17 mouse cellular contexts compared by ENCODE assay signal in the genomic region with DNA sequence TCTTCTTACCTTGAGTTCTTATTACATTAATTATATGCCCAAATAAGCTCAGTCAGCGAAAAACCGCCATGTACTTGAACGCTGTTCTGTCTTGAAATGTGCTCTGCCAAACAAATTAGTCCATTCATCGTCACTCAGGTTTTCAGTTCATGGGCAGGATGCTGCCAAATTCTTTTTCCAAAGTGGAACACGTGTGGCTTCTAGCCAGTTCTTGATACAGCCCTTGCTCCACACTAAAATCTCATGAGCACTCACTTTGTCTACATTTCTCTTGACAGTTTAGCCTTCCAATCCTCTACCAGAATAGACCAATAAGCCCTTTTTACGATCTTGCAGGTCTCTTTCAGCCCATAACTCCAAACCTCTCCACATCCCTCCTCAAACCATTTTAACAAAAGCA.
DNase-seq lines count a peak whose midpoint lies in the region; ATAC-seq and TF ChIP-seq lines count a peak whose summit lies in the region.
"Had no signal": no experiment of that assay in that cellular context is flagged by ENCODE, and none has a peak within 500 bp of the region (broad histone marks: within the 10 kb centered on the region; RNA-seq: fewer than 3 reads in every experiment).

No protein-coding gene starts in this region.

- no peaks in the 10 kb centered on the region for H3K36me3 ChIP-seq in limb, embryonic 13.5 days
- no peaks in the 10 kb centered on the region for H3K36me3 ChIP-seq in limb, embryonic 10.5 days
- no peaks in the 10 kb centered on the region for H3K36me3 ChIP-seq in forebrain, embryonic 16.5 days (ENCODE audit: control insufficient read depth, insufficient read depth)
- no peaks in the 10 kb centered on the region for H3K36me3 ChIP-seq in thymus, adult 2 months (ENCODE audit: control insufficient read depth, insufficient read depth, low read length)

- H3K9me3 ChIP-seq in limb, embryonic 13.5 days = no peaks in the 10 kb centered on the region
- H3K9me3 ChIP-seq in limb, embryonic 10.5 days (replicated peaks) = no peaks in the 10 kb centered on the region
- H3K9me3 ChIP-seq in forebrain, embryonic 16.5 days (ENCODE audit: control insufficient read depth, low read length) = no peaks in the 10 kb centered on the region

- no peaks in the 10 kb centered on the region for H3K27me3 ChIP-seq in limb, embryonic 13.5 days
- H3K27me3 ChIP-seq in limb, embryonic 10.5 days (ENCODE audit: low read depth, poor library complexity, severe bottlenecking) = no peaks in the 10 kb centered on the region
- no peaks in the 10 kb centered on the region for H3K27me3 ChIP-seq in forebrain, embryonic 16.5 days (replicated peaks; ENCODE audit: control insufficient read depth, insufficient read depth, low read length)
- no peaks in the 10 kb centered on the region for H3K27me3 ChIP-seq in thymus, adult 2 months (ENCODE audit: control insufficient read depth, insufficient read depth, low read length)

- H3K4me3 ChIP-seq in limb, embryonic 13.5 days = no peak overlapping the region
- no peak overlapping the region for H3K4me3 ChIP-seq in limb, embryonic 10.5 days
- no peak overlapping the region for H3K4me3 ChIP-seq in forebrain, embryonic 16.5 days (replicated peaks; ENCODE audit: low read length)
- no peak overlapping the region for H3K4me3 ChIP-seq in thymus, adult 2 months (ENCODE audit: control insufficient read depth, insufficient read depth, low read length)

- H3K9ac ChIP-seq in limb, embryonic 13.5 days = no peak overlapping the region
- no peak overlapping the region for H3K9ac ChIP-seq in forebrain, embryonic 16.5 days (replicated peaks; ENCODE audit: low read depth, low read length)
- H3K9ac ChIP-seq: hindbrain, embryonic 14.5 days had no signal

- TF ChIP-seq POLR2A in thymus, adult 2 months (IDR thresholded peaks at IDR 0.05; ENCODE audit: control insufficient read depth, extremely low read depth, insufficient read depth, low read length, poor library complexity) = no peak

- ATAC-seq in frontal cortex, adult (ENCODE audit: low TSS enrichment) = peak; percentile 31; the same call in 1 of the 2 replicates
- peak; percentile 81; the same call in 1 of the 2 replicates for ATAC-seq in limb, embryonic 13.5 days (ENCODE audit: low FRiP score, low read depth)
- peak; percentile 70 for ATAC-seq in forebrain, embryonic 16.5 days
- ATAC-seq: activated CD4-positive, CD25-positive, alpha-beta regulatory T cell, adult 4 months; CD4-positive, CD25-positive, alpha-beta regulatory T cell, adult 4 months had no signal

- H3K4me1 ChIP-seq in limb, embryonic 13.5 days = peaks cover 31% of the 10 kb centered on the region
- peaks cover 23% of the 10 kb centered on the region for H3K4me1 ChIP-seq in limb, embryonic 10.5 days
- peaks cover 13% of the 10 kb centered on the region for H3K4me1 ChIP-seq in forebrain, embryonic 16.5 days (replicated peaks; ENCODE audit: control insufficient read depth, insufficient read depth, low read length)
- H3K4me1 ChIP-seq in thymus, adult 2 months (replicated peaks; ENCODE audit: control insufficient read depth, insufficient read depth, low read length) = no peaks in the 10 kb centered on the region

- peak overlapping the region; percentile 58 for H3K27ac ChIP-seq in limb, embryonic 13.5 days
- no peak overlapping the region for H3K27ac ChIP-seq in limb, embryonic 10.5 days
- H3K27ac ChIP-seq in forebrain, embryonic 16.5 days (ENCODE audit: low read length) = no peak overlapping the region; the same call in 1 of the 2 replicates
- H3K27ac ChIP-seq in thymus, adult 2 months (ENCODE audit: control insufficient read depth, insufficient read depth, low read length) = no peak overlapping the region
- H3K27ac ChIP-seq: hindbrain, embryonic 14.5 days had no signal

- no peak for TF ChIP-seq CTCF in thymus, adult 2 months (IDR thresholded peaks at IDR 0.05; ENCODE audit: borderline replicate concordance, control insufficient read depth, extremely low read depth, insufficient read depth, low read length, poor library complexity)

- H3K4me2 ChIP-seq in limb, embryonic 13.5 days (replicated peaks) = no peak overlapping the region
- no peak overlapping the region for H3K4me2 ChIP-seq in forebrain, embryonic 16.5 days (ENCODE audit: low read length)
- H3K4me2 ChIP-seq: hindbrain, embryonic 14.5 days; midbrain, embryonic 11.5 days had no signal

- no peak for DNase-seq in frontal cortex, postnatal 25 days (ENCODE audit: low spot score in 2 of 2)
- DNase-seq in limb, embryonic 10.5 days (ENCODE audit: low spot score) = no peak
- peak; percentile 35 for DNase-seq in Muller cell, postnatal 12 days (ENCODE audit: inconsistent ontology term)
- DNase-seq in thymus, adult 2 months = no peak
- DNase-seq: cerebellum, adult 11-12 months; kidney, adult 18-20 months; kidney, postnatal 25 days; layer of hippocampus, adult 9-11 months; lung, postnatal 36 days; thymus, adult 18-20 months had no signal

- 47% methylated on average over 6 of the region's 6 CpGs for WGBS in limb, embryonic 13.5 days
- 85% methylated on average over 6 of the region's 6 CpGs for WGBS in limb, embryonic 10.5 days
- 35% methylated on average over 6 of the region's 6 CpGs for WGBS in forebrain, embryonic 16.5 days
- 90% methylated on average over 6 of the region's 6 CpGs for WGBS in thymus, adult 2 months

Comparison
In these comparisons a context has a peak if more than half of its experiments do, and no peak if none do; other contexts are left out.
1. ATAC-seq: peak in every context shown above with its lines; median percentile 81 in limb, embryonic 13.5 days; 70 in forebrain, embryonic 16.5 days; 31 in frontal cortex, adult.